Mouse (Mus musculus) adrenal gland, postnatal 36 days (tissue): Measurements from ENCODE around the gene Myo3b. TPM values are rescaled to one million over a fixed set of nuclear protein-coding genes. Genes with fewer than 3 reads are reported as not detected.
"Not testable (repeated sequence)": the region's sequence is repeated elsewhere in the genome, so short reads cannot be mapped to it uniquely, and the experiment has no call there.

Source experiments
- DNase-seq, 2 experiments: peaks; one replicate each; pipeline ENCODE4 v3.0.0; 2021; ENCODE audit warnings: mixed read lengths in 1 of 2
- long read RNA-seq, 2 experiments: library from polyadenylated mRNA; stranded (forward); transcript quantifications; one replicate each; pipeline ENCODE4 v2.0.0; 2021; ENCODE audit warnings: borderline sequencing depth in 2 of 2
- total RNA-seq, 2 experiments: library from RNA; stranded (reverse); gene quantifications; 2 replicates each; pipeline ENCODE4 v1.2.3; 2021

Myo3b gene
- total RNA-seq: not detected
- long read RNA-seq, experiment 1: 0 reads
- long read RNA-seq, experiment 2: 0 reads

- no peak for DNase-seq
These were observed at the start of gene Myo3b for GRCm38 (mm10) chr2:70038752-70039151. Gene Myo3b, plus strand, starts transcription at chr2:70039126.

- no peak for DNase-seq
These were observed 49.7 kb upstream of the Myo3b start for GRCm38 (mm10) chr2:69989224-69989623.

- no peak for DNase-seq
These were observed 48.3 kb upstream of the Myo3b start for GRCm38 (mm10) chr2:69990647-69991046.

- DNase-seq: not testable (repeated sequence)
These were observed 44.7 kb upstream of the Myo3b start for GRCm38 (mm10) chr2:69994082-69994736.

GRCm38 (mm10) chr2:69994779-69995178 lies 44.1 kb upstream of the Myo3b start:
- DNase-seq: no peak

- DNase-seq: peak in 1 of 2 experiments; percentile 7
These were observed 39.7 kb upstream of the Myo3b start for GRCm38 (mm10) chr2:69999097-69999770.

- no peak for DNase-seq
These were observed 38.6 kb upstream of the Myo3b start for GRCm38 (mm10) chr2:70000316-70000715.

- no peak for DNase-seq
These were observed 32.4 kb upstream of the Myo3b start for GRCm38 (mm10) chr2:70006492-70006891.

GRCm38 (mm10) chr2:70012941-70013340 lies 26.0 kb upstream of the Myo3b start:
- no peak for DNase-seq

GRCm38 (mm10) chr2:70018236-70018635 lies 20.7 kb upstream of the Myo3b start:
- peak; percentile 76 for DNase-seq

GRCm38 (mm10) chr2:70024454-70024853 lies 14.5 kb upstream of the Myo3b start:
- DNase-seq: no peak

GRCm38 (mm10) chr2:70025711-70026110 lies 13.2 kb upstream of the Myo3b start:
- no peak for DNase-seq

GRCm38 (mm10) chr2:70031472-70031871 lies 7.5 kb upstream of the Myo3b start:
- peak; percentile 45 to 54 for DNase-seq

GRCm38 (mm10) chr2:70034895-70035294 lies 4.0 kb upstream of the Myo3b start:
- DNase-seq: no peak

- DNase-seq: no peak
These were observed 3.6 kb upstream of the Myo3b start for GRCm38 (mm10) chr2:70035358-70035757.

- peak; percentile 38 to 51 for DNase-seq
These were observed 1.7 kb upstream of the Myo3b start for GRCm38 (mm10) chr2:70037221-70037620.

- DNase-seq: no peak
These were observed 5.5 kb downstream of the Myo3b start for GRCm38 (mm10) chr2:70044466-70044865.

GRCm38 (mm10) chr2:70047868-70048267 lies 8.9 kb downstream of the Myo3b start:
- DNase-seq: no peak

- DNase-seq: no peak
These were observed 14.9 kb downstream of the Myo3b start for GRCm38 (mm10) chr2:70053803-70054202.

- DNase-seq: no peak
These were observed 19.3 kb downstream of the Myo3b start for GRCm38 (mm10) chr2:70058201-70058600.

- no peak for DNase-seq
These were observed 21.7 kb downstream of the Myo3b start for GRCm38 (mm10) chr2:70060359-70061345.

- no peak for DNase-seq
These were observed 26.2 kb downstream of the Myo3b start for GRCm38 (mm10) chr2:70065116-70065515.
